Mouse (Mus musculus) G1E (cell line): Measurements from ENCODE around the gene Tacc2.

Experiments
- CTCF ChIP-seq: IDR thresholded peaks from 2 replicates; pipeline ENCODE4 v1.5.1; 2012; ENCODE audit warnings: low read depth, low read length, inconsistent platforms, mixed read lengths
- GATA1 ChIP-seq: IDR thresholded peaks from 2 replicates; pipeline ENCODE4 v1.6.1; 2012; ENCODE audit warnings: borderline replicate concordance, low read length, inconsistent platforms, mixed read lengths
- GATA2 ChIP-seq: IDR thresholded peaks from 2 replicates; pipeline ENCODE4 v1.6.1; 2012; ENCODE audit warnings: low read depth, low read length, inconsistent platforms, borderline replicate concordance
- POLR2AphosphoS5 ChIP-seq: IDR thresholded peaks from 2 replicates; pipeline ENCODE4 v1.6.1; 2012; ENCODE audit warnings: low read depth, low read length, inconsistent platforms; ENCODE audit not compliant: insufficient replicate concordance

DNA sequence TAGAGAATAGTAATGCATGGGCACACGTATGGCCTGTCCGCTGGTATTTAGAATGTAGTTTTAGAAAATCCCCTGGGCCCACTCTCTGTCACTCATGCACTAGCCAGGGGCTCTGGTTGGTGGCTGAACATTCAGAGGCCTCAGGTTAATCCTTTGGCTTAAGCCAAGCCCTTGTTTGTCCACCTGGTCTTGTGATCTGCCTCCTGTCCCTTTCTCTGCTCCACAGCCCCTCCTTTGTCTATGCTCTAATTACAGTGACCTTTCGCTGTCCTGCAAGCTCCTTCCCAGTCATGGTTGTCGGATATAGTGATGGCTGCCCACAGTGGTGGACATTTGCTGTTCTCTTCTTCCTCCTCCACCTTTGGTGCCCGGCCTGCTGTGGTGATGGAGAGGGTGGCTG, 85.0 kb downstream of the Tacc2 start:
- TF ChIP-seq CTCF (no peak), POLR2AphosphoS5 (no peak), GATA2 (no peak), GATA1 (no peak)
